Mouse (Mus musculus): ENCODE results near the gene Pcdh20.

The Pcdh20 gene

GRCm38 (mm10) chr14:88470495-88471434, at the start of gene Pcdh20:
Gene Pcdh20, minus strand, starts transcription at chr14:88471396.
- DNase-seq, result peak; percentile 52 to 58

DNA sequence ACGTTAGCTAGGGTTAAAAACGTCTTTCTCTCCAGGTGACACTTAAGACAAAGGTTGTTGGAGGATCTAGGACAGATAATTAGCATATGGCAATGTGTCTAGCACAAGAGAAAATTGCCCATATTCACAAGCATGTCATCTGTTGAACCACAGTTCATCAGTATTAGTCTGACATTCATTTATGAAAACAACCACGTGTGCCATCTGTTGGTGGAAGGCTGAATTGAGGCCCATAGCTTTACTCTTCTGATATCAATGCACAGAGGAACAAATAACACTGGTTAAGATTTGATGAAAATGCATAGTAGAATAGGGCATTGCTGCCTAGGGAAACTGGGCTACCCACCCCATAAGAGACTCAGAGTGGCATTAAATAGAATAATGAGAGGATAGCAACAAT, 8.7 kb upstream of the Pcdh20 start:
- peak; percentile 31 to 40 for DNase-seq

- no peak for DNase-seq
Measured at GRCm38 (mm10) chr14:88469956-88470355, 1.2 kb downstream of the Pcdh20 start.

DNA sequence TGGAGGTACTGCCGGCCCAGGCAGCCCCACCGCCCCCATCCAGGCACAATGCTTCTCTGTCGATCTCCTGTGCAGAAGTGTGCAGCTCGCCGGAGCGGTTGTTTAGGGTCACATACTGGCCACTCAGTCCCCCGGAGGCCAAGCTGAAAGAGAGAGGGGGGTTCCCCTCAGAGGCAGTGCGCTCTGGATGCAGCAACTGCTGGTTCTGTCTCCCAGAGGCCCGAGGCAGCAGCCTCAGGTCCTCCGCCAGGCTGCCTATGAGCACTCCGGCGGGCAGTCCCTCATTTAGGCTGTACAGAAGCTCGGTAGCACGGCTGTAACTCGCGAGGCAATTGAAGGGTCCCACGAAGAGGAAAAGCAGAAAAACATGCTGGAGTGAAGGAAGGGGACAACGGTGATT, 1.8 kb downstream of the Pcdh20 start:
- peak; percentile 29 to 32 for DNase-seq

DNA sequence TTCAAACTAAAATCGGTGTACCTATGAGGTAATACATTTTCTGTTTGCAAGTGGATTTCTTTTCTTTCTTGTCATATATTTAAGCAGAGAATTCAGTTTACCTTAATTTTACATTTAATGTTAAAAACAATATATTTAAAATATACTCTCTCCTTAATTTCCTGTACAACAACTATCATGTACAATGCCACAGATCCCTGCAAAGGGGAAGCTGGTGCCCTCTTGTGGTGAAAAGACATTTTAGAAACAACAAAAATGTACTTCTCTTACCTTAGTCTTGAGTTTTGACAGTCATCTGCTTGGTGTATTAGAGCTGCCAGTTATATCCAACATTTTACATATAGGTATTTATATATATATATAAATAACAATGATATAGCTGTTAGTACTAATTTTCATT, 4.8 kb downstream of the Pcdh20 start:
- peak; percentile 5 to 7 for DNase-seq

DNA sequence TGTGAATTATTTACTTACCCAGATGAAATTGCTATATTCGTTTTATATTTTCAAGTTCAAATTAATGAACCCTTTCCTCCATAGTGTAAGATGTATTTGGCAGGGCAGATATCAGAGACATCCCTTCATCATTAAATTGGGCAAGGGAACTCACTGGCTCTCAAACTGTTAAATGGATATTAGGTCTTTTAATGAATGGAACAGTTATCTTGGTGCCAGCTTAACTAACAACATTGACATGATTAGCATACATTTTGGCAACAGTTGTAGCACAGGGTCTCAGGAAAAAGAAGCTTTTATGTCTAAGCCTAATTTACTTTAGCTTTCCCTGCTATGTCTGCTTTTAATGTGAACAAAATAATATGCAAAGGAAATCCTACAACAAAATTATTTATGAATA, 6.8 kb downstream of the Pcdh20 start:
- DNase-seq, result no peak

DNA sequence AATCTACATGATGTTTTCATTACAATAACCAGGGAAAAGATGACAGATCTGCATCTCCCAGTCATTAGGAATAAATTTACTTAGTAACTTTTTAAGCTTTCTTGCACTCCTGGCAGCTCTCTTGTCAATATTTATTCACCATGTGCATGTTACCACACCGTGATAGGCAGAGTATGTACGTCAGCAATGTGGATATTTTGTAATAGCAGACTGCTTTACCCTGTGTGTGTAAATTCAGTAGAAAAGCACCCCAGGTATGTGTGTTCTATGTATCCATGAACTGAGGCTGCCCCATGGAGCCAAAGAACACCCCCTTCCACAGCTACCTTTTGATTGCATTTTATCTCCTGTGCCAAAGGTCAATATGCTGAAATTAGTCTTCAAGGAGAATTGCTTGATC, 7.8 kb downstream of the Pcdh20 start:
- no peak for DNase-seq

DNA sequence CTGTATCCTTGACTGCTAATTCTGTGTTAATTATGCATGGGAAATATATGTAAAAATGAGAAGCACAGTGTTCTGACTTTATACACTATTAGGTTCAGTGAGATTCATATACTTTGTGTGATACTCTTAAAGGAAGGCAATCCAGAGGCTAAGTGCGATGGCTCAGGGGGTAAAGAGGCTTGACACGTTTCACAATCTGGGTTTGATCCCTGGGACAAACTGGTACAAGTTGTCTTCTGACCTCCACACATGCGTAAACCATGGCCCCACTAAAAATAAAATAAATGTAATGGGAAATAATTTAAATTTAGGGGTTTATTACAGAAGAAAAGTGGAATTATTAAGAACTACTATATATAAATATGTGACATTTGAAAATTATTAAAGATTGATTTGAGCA, 8.3 kb downstream of the Pcdh20 start:
- DNase-seq, result no peak

GRCm38 (mm10) chr14:88460705-88461104, 10.5 kb downstream of the Pcdh20 start:
- DNase-seq, result no peak

- DNase-seq, result no peak
Measured at GRCm38 (mm10) chr14:88443304-88443703, 27.9 kb downstream of the Pcdh20 start.

GRCm38 (mm10) chr14:88429393-88429792, 41.8 kb downstream of the Pcdh20 start:
- no peak for DNase-seq

DNA sequence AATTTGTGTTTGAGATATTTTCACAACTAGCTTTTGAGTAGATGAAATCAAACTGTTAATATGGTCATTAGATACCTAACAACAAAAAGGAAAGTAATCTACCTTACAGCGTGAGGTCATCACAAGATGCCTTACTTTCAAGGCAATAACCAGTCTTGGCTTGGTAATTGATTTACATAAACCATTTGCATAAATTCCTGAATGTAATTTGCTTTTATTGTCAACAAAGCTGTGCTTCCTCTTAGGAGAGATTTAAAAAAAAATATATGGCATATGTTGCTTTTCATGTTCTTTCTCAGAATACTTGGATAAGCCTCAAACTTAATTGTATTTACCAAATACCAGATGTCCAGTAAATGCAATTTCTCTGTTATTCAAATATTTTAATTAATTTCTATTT, 43.8 kb downstream of the Pcdh20 start:
- no peak for DNase-seq

Measured in kidney, postnatal 4 days (tissue).